Mouse (Mus musculus) lung, postnatal 4 days (tissue): ENCODE data around the gene Trp53bp2.

ENCODE experiments used
- DNase-seq, 2 experiments: peaks; one replicate each; pipeline ENCODE4 v3.0.0; 2021

Gene Trp53bp2

GRCm38 (mm10) chr1:182461813-182462212 lies 52.8 kb downstream of the Trp53bp2 start:
- peak in 1 of 2 experiments; percentile 17 for DNase-seq

- no peak for DNase-seq
These were observed 56.3 kb downstream of the Trp53bp2 start for GRCm38 (mm10) chr1:182465309-182465708.

GRCm38 (mm10) chr1:182465978-182466377 lies 57.0 kb downstream of the Trp53bp2 start:
- no peak for DNase-seq

GRCm38 (mm10) chr1:182475005-182475796 lies 66.2 kb downstream of the Trp53bp2 start:
- no peak for DNase-seq

GRCm38 (mm10) chr1:182478935-182479334 lies 70.0 kb downstream of the Trp53bp2 start:
- no peak for DNase-seq

GRCm38 (mm10) chr1:182481138-182481537 lies 72.2 kb downstream of the Trp53bp2 start:
- no peak for DNase-seq

- DNase-seq, result no peak
These were observed 72.8 kb downstream of the Trp53bp2 start for GRCm38 (mm10) chr1:182481646-182482295.

GRCm38 (mm10) chr1:182482991-182483909 lies 74.3 kb downstream of the Trp53bp2 start:
- no peak for DNase-seq

- no peak for DNase-seq
These were observed 74.9 kb downstream of the Trp53bp2 start for GRCm38 (mm10) chr1:182483910-182484274.

GRCm38 (mm10) chr1:182488503-182488902 lies 79.5 kb downstream of the Trp53bp2 start:
- DNase-seq, result no peak

GRCm38 (mm10) chr1:182489803-182490452 lies 81.0 kb downstream of the Trp53bp2 start:
- DNase-seq, result peak; percentile 95 to 96

GRCm38 (mm10) chr1:182490568-182490967 lies 81.6 kb downstream of the Trp53bp2 start:
- DNase-seq, result no peak

GRCm38 (mm10) chr1:182491839-182492238 lies 82.9 kb downstream of the Trp53bp2 start:
- no peak for DNase-seq

GRCm38 (mm10) chr1:182494285-182495145 lies 85.5 kb downstream of the Trp53bp2 start:
- DNase-seq, result peak in 1 of 2 experiments; percentile 60

GRCm38 (mm10) chr1:182496685-182497084 lies 87.7 kb downstream of the Trp53bp2 start:
- DNase-seq, result peak in 1 of 2 experiments; percentile 59

GRCm38 (mm10) chr1:182497736-182498135 lies 88.8 kb downstream of the Trp53bp2 start:
- no peak for DNase-seq

- peak; percentile 83 to 90 for DNase-seq
These were observed 90.6 kb downstream of the Trp53bp2 start for GRCm38 (mm10) chr1:182499443-182500089.

- peak in 1 of 2 experiments; percentile 47 for DNase-seq
These were observed 91.3 kb downstream of the Trp53bp2 start for GRCm38 (mm10) chr1:182500224-182500623.

- DNase-seq, result no peak
These were observed 91.9 kb downstream of the Trp53bp2 start for GRCm38 (mm10) chr1:182500843-182501242.

GRCm38 (mm10) chr1:182501815-182502405 lies 92.9 kb downstream of the Trp53bp2 start:
- no peak for DNase-seq
